In the genomic region with DNA sequence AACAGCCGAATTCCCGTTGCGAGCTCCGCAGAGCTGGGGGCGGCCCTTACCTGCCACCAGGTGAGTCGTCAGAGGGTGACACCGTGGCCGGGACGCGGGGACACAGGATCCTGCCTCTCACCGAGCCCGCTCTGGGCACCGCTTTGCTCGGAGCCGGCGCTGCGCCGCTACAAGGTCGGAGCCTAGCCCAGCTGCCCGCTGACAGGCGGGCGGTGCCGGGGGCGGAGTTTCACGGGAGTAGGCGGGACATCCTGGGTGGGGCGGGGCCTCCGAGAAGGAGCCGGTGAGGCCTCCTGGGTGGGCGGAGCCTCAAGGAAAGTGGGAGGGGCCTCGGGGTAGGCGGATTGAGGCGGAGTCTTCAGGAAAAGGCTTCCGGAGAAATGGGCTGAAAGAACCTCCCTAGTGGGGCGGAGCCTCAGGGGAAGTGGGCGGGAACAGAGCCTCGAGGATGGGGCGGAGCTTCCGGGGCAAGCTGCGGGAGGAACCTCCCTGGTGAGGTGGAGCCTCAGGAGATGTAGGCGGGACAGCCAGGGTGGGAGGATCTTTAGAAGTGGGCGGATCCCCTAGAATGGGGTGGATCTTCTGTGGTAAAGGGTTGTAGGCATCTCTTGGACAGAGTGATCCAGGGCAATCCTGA, we compare ENCODE assay signal across 8 mouse cellular contexts. TPM values are rescaled to one million over a fixed set of nuclear protein-coding genes. Genes with fewer than 3 reads are reported as not detected.
DNase-seq lines count a peak whose midpoint lies in the region; ATAC-seq and TF ChIP-seq lines count a peak whose summit lies in the region.

Abcb9 (minus strand) TSS at position 203 of the 637 bp plus-strand sequence.

- H3K9ac ChIP-seq in forebrain, postnatal 0 days: peak within 1 kb of the TSS; percentile 63
- H3K9ac ChIP-seq in lung, embryonic 15.5 days: peak within 1 kb of the TSS; percentile 51

- peak within 1 kb of the TSS; percentile 70 for H3K27ac ChIP-seq in cerebellum, adult 2 months (ENCODE audit: insufficient read depth, low read length)
- no peak within 1 kb of the TSS for H3K27ac ChIP-seq in forebrain, postnatal 0 days (ENCODE audit: low read depth, low read length)
- no peak within 1 kb of the TSS for H3K27ac ChIP-seq in lung, embryonic 15.5 days

- peaks cover 20% of the 10 kb centered on the region for H3K27me3 ChIP-seq in G1E (ENCODE audit: insufficient read depth, low read length)
- no peaks in the 10 kb centered on the region for H3K27me3 ChIP-seq in cerebellum, adult 2 months (ENCODE audit: control insufficient read depth, insufficient read depth, low read length)
- H3K27me3 ChIP-seq in forebrain, postnatal 0 days (ENCODE audit: insufficient read depth, low read length): no peaks in the 10 kb centered on the region
- H3K27me3 ChIP-seq in lung, embryonic 15.5 days: 0 out of 2 replicates have a peak, but pooled peaks cover 3% of the 10 kb centered on the region

- no peaks in the 10 kb centered on the region for H3K36me3 ChIP-seq in G1E (replicated peaks)
- no peaks in the 10 kb centered on the region for H3K36me3 ChIP-seq in forebrain, postnatal 0 days (ENCODE audit: insufficient read depth)
- no peaks in the 10 kb centered on the region for H3K36me3 ChIP-seq in lung, embryonic 15.5 days

- peaks cover 51% of the 10 kb centered on the region for H3K4me1 ChIP-seq in G1E (ENCODE audit: insufficient read depth, low read depth, low read length)
- H3K4me1 ChIP-seq in cerebellum, adult 2 months (ENCODE audit: control insufficient read depth, insufficient read depth, low read length): peaks cover 22% of the 10 kb centered on the region
- no peaks in the 10 kb centered on the region for H3K4me1 ChIP-seq in forebrain, postnatal 0 days (ENCODE audit: insufficient read depth)
- peaks cover 21% of the 10 kb centered on the region for H3K4me1 ChIP-seq in lung, embryonic 15.5 days

- WGBS in cerebellum, adult 2 months: 2% methylated on average over 42 of the region's 42 CpGs
- 3% methylated on average over 42 of the region's 42 CpGs for WGBS in forebrain, postnatal 0 days
- 1% methylated on average over 42 of the region's 42 CpGs for WGBS in lung, embryonic 15.5 days

- DNase-seq in G1E (ENCODE audit: low spot score): peak; percentile 84
- peak; percentile 98 to 99 for DNase-seq in cerebellum, adult 2 months
- DNase-seq in forebrain, postnatal 0 days: peak; percentile 89
- DNase-seq in heart, postnatal 4 days: peak; percentile 97
- peak; percentile 95 to 97 for DNase-seq in layer of hippocampus, adult 8-10 months (ENCODE audit: low spot score in 2 of 2)
- peak; percentile 91 for DNase-seq in ovary, adult 18-20 months (ENCODE audit: low spot score)
- DNase-seq in thymus, postnatal 0 days (ENCODE audit: low spot score): peak; percentile 95

- H3K4me2 ChIP-seq in forebrain, postnatal 0 days (ENCODE audit: low read depth): peak within 1 kb of the TSS; percentile 63
- H3K4me2 ChIP-seq in lung, embryonic 15.5 days: peak within 1 kb of the TSS; percentile 93

- peak; percentile 75; the same call in 1 of the 2 replicates for TF ChIP-seq POLR2A in cerebellum, adult 2 months (IDR thresholded peaks at IDR 0.05; ENCODE audit: borderline replicate concordance, insufficient read depth, low read length)

- peak within 1 kb of the TSS; percentile 73 for H3K4me3 ChIP-seq in G1E (ENCODE audit: low read depth, low read length)
- H3K4me3 ChIP-seq in cerebellum, adult 2 months (replicated peaks; ENCODE audit: insufficient read depth, low read depth, low read length): peak within 1 kb of the TSS; percentile 86
- H3K4me3 ChIP-seq in forebrain, postnatal 0 days (ENCODE audit: low read depth, low read length): peak within 1 kb of the TSS; percentile 48
- H3K4me3 ChIP-seq in lung, embryonic 15.5 days: peak within 1 kb of the TSS; percentile 51

- H3K9me3 ChIP-seq in G1E (replicated peaks): no peaks in the 10 kb centered on the region; the same call in 1 of the 2 replicates
- 0 out of 2 replicates have a peak, but pooled peaks cover 3% of the 10 kb centered on the region for H3K9me3 ChIP-seq in forebrain, postnatal 0 days (ENCODE audit: low read length)
- no peaks in the 10 kb centered on the region for H3K9me3 ChIP-seq in lung, embryonic 15.5 days

- no peak for TF ChIP-seq CTCF in G1E (IDR thresholded peaks at IDR 0.05; ENCODE audit: low read depth, low read length)
- no peak for TF ChIP-seq CTCF in cerebellum, adult 2 months (IDR thresholded peaks at IDR 0.05; ENCODE audit: borderline replicate concordance, insufficient read depth, low read depth, low read length)
- TF ChIP-seq CTCF in forebrain, postnatal 0 days (IDR thresholded peaks at IDR 0.05; ENCODE audit: low read depth): no peak

- ATAC-seq in G1E (ENCODE audit: extremely low read depth, insufficient number of reproducible peaks, low FRiP score, poor library complexity, severe bottlenecking): peak; percentile 91
- ATAC-seq in forebrain, postnatal 0 days: peak; percentile 82
- ATAC-seq in lung, embryonic 15.5 days (ENCODE audit: borderline replicate concordance, extremely low read depth, low FRiP score, low TSS enrichment): peak; percentile 87

RNA-seq across cellular contexts. Expression of gene Abcb9, which starts in this region (rescaled TPM):
- total RNA-seq in G1E (2014; fragmentation: Nextera tagmentation) (0.75 TPM in 1 of 2 replicates, not detected in the other), G1E (2017) (0.60 and 1.0 TPM in 2 replicates)
- 0.62 and 0.66 TPM in 2 replicates for polyA plus RNA-seq in G1E (2012)
- polyA plus RNA-seq in cerebellum, adult 2 months (2012; rRNA removed): 34.7 and 37.1 TPM in 2 replicates
- total RNA-seq in forebrain, postnatal 0 days (2014; rRNA removed): 24.9 and 25.0 TPM in 2 replicates
- 13.9 and 19.7 TPM in 2 replicates for polyA plus RNA-seq in forebrain, postnatal 0 days (2015; fragmentation: Nextera tagmentation; extraction: Ambion mirVana)
- total RNA-seq in heart, postnatal 4 days (2021): 1 to 10 TPM; 4.9 to 5.5 TPM
- total RNA-seq in layer of hippocampus, adult 8-10 months (2022): 10 to 100 TPM; 29.4 to 33.0 (median 30.4) TPM
- 1.9 and 3.6 TPM in 2 replicates for polyA plus RNA-seq in lung, embryonic 15.5 days (2015; fragmentation: Nextera tagmentation; extraction: Ambion mirVana)
- 38.3 and 39.3 TPM in 2 replicates for polyA plus RNA-seq in thymus, postnatal 0 days (2015; fragmentation: Nextera tagmentation; extraction: Ambion mirVana)
